Mouse (Mus musculus) ES-E14 (cell line): ENCODE measurements around the gene Ppp2r2c. TPM values are rescaled to one million over a fixed set of nuclear protein-coding genes. Genes with fewer than 3 reads are reported as not detected.

ENCODE experiments used
- DNase-seq: peaks from one replicate; pipeline ENCODE4 v3.0.0-alpha.2; 2013; ENCODE audit warnings: low read depth, low spot score
- H3K27ac ChIP-seq: 2 replicates; pipeline ENCODE4 v1.5.1; 2012; ENCODE audit warnings: low read depth, mild to moderate bottlenecking, low read length, moderate library complexity, mixed read lengths; ENCODE audit not compliant: poor library complexity, insufficient read depth, severe bottlenecking
- H3K36me3 ChIP-seq: 2 replicates; pipeline ENCODE4 v1.6.1; 2012; ENCODE audit warnings: mild to moderate bottlenecking, low read length, moderate library complexity, mixed read lengths; ENCODE audit not compliant: control insufficient read depth, poor library complexity, insufficient read depth, severe bottlenecking
- H3K4me1 ChIP-seq, 2 experiments: fragments of 150-350 bp in 1 of 2; sonication (generic) in 1 of 2; 2 replicates each; pipeline ENCODE4 v1.6.1; 2012; ENCODE audit warnings: low read length in 2 of 2, mild to moderate bottlenecking in 1 of 2, mixed read lengths in 1 of 2; ENCODE audit not compliant: control insufficient read depth in 2 of 2, insufficient read depth in 2 of 2, poor library complexity in 1 of 2
- H3K4me3 ChIP-seq, 2 experiments: fragments of 150-350 bp in 1 of 2; sonication (generic) in 1 of 2; 2 replicates each; pipeline ENCODE4 v1.5.1; 2012; ENCODE audit warnings: low read length in 2 of 2, low read depth in 1 of 2, mild to moderate bottlenecking in 1 of 2, mixed read lengths in 1 of 2; ENCODE audit not compliant: insufficient read depth in 1 of 2, poor library complexity in 1 of 2, severe bottlenecking in 1 of 2
- H3K9ac ChIP-seq: 2 replicates; pipeline ENCODE4 v1.6.1; 2012; ENCODE audit warnings: low read depth, mild to moderate bottlenecking, low read length, mixed read lengths; ENCODE audit not compliant: poor library complexity, insufficient read depth, severe bottlenecking
- H3K9me3 ChIP-seq: fragments of 150-350 bp; sonication (generic); 2 replicates; pipeline ENCODE4 v1.6.1; 2012; ENCODE audit warnings: low read depth, mild to moderate bottlenecking, low read length; ENCODE audit not compliant: control insufficient read depth, insufficient read depth
- CHD2 ChIP-seq: IDR thresholded peaks from 2 replicates; pipeline ENCODE4 v1.6.1; 2014; ENCODE audit warnings: mild to moderate bottlenecking, low read depth, low read length, inconsistent platforms
- HCFC1 ChIP-seq: IDR thresholded peaks from 2 replicates; pipeline ENCODE4 v1.6.1; 2012; ENCODE audit warnings: low read length, inconsistent platforms, borderline replicate concordance; ENCODE audit not compliant: insufficient read depth
- MAFK ChIP-seq: IDR thresholded peaks from 2 replicates; pipeline ENCODE4 v1.6.1; 2014; ENCODE audit warnings: mild to moderate bottlenecking, low read depth, low read length, inconsistent platforms; ENCODE audit not compliant: insufficient read depth
- ZC3H11A ChIP-seq: IDR thresholded peaks from 2 replicates; pipeline ENCODE4 v1.6.1; 2012; ENCODE audit warnings: low read depth, mild to moderate bottlenecking, inconsistent platforms, low read length, borderline replicate concordance
- ZNF384 ChIP-seq: IDR thresholded peaks from 2 replicates; pipeline ENCODE4 v1.6.1; 2012; ENCODE audit warnings: low read depth, low read length, inconsistent platforms
- in situ Hi-C, 2 experiments: fragments of 600-800 bp; cut with MboI; formaldehyde crosslinking; loops; one replicate each; pipeline ENCODE4 v1.15.1; 2025; ENCODE audit warnings: low sequenced_read_pairs in 2 of 2, inconsistent platforms in 1 of 2; ENCODE audit not compliant: unreplicated experiment in 2 of 2
- total RNA-seq: library from RNA; depleted of rRNA; stranded (reverse); fragments of 300-350 nt; gene quantifications from 2 replicates; pipeline ENCODE4 v1.2.3, GENCODE M21; 2012

Ppp2r2c gene
- total RNA-seq, 1 experiment: 7.3 TPM

DNA sequence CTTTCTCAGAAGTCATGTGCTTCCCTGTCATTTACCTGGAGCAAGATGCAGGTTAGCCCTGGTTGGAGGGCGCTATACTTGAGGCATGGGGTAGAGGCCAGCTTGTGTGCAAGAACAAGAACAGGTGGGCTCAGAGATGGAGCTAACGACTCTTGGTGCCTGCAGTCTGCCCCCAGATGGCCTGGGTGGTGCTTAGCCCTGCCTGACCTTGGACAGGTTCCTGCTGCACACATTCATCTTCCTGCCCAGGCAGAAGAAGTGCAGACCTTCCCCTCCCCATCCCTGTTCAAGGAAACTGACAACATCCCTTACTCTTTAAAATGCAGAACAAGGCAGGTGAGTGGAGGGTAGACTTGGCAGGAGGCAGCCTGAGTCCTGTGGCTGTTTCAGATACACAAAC lies 18.0 kb downstream of the Ppp2r2c start:
- in situ Hi-C loops: no loop called here
- DNase-seq: no peak
- H3K9ac ChIP-seq: no peak overlapping the region
- TF ChIP-seq HCFC1 (no peak), MAFK (no peak), ZC3H11A (no peak), CHD2 (no peak), ZNF384 (no peak)
- H3K4me3 ChIP-seq: no peak overlapping the region
- peaks cover 13 to 37% of the 10 kb centered on the region in 2 experiments; a peak in 3 of 4 replicates for H3K4me1 ChIP-seq
- no peaks in the 10 kb centered on the region for H3K36me3 ChIP-seq
- no peaks in the 10 kb centered on the region for H3K9me3 ChIP-seq
- H3K27ac ChIP-seq: no peak overlapping the region

DNA sequence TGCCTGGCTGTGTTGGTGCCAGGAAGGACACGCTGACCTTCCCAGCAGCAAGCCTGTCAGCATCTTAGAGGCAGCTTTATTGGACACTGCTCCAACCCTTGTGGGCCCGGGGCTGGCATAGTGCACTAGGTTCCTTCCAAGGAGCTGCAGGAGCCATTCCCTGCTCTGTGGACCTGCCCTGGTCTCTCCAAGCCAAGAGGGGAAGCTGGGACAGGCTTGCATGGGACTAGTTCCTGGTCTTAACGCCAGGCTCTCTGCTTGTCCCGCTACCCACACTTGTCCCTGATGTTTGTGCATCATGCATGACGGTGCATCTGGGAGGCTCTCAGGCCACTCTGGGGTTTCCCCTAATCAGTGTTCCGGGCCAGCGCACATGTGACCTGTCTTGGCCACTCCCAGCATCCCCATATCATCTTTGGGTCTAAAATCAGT lies 18.6 kb downstream of the Ppp2r2c start:
- Histone ChIP-seq H3K9ac (no peak overlapping the region), H3K27ac (no peak overlapping the region), H3K9me3 (no peaks in the 10 kb centered on the region), H3K36me3 (no peaks in the 10 kb centered on the region), H3K4me3 (no peak overlapping the region), H3K4me1 (peaks cover 13 to 37% of the 10 kb centered on the region in 2 experiments; a peak in 3 of 4 replicates)
- DNase-seq: no peak
- in situ Hi-C loops: no loop called here
- TF ChIP-seq CHD2 (no peak), HCFC1 (no peak), ZC3H11A (no peak), ZNF384 (no peak), MAFK (no peak)

DNA sequence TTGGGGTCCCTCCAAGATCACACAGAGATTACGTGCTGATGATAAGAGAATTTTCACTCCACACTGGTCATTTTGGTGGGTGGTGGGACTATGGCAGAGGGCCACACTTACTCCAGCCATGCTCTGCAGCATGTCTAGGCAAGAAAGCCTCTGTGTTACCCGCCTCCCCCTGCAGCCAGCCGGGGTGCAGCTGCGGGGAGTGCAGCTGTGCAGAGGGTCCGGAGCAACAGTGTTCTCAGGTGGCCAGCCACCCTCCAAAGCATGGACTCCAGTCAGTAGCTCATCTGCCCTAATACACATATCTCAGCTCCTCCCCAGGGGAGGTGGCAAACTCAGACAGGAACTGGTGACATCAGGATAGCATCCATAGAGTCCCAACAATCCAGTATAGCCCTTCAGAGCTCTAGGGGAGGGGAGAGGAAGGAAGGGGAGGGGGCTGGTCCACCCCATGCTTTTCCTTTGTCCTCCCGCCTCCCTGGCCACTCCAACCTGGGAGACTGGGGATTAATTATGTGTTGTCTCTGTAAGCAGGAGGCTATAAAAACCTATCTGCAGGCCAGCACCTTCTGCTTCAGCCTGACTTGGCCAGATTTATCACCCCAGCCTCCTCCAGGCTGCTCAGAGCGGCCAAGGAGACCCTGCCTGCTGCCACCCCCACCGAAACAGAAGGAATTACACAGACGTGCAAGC lies 19.1 kb downstream of the Ppp2r2c start:
- Histone ChIP-seq H3K9me3 (no peaks in the 10 kb centered on the region), H3K9ac (no peak overlapping the region), H3K4me3 (no peak overlapping the region), H3K27ac (no peak overlapping the region), H3K4me1 (peaks cover 13 to 37% of the 10 kb centered on the region in 2 experiments; a peak in 3 of 4 replicates), H3K36me3 (no peaks in the 10 kb centered on the region)
- in situ Hi-C loops: no loop called here
- no peak for DNase-seq
- no peak for TF ChIP-seq ZC3H11A
- TF ChIP-seq MAFK: no peak
- TF ChIP-seq HCFC1: no peak
- no peak for TF ChIP-seq CHD2
- no peak for TF ChIP-seq ZNF384

DNA sequence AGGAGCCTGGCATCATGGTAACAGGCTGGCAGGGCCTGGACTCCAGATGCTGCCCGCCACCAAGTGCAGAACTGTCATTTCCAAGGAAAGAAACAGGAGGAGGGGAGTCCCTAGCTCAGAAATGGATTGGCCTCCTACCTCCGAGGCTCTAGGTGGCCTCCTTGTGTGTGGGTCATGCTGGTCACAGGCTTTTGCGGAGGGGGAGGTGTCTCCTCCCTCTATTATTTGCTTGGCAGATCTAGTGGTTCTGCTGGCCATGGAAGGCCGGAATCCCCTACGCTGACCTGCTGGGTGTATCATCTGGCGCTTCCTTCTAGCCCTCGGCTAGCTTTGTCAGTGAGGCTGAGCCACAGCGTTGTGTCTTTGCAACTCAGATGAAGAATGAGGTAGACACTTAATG lies 20.2 kb downstream of the Ppp2r2c start:
- Histone ChIP-seq H3K36me3 (no peaks in the 10 kb centered on the region), H3K27ac (no peak overlapping the region), H3K4me3 (no peak overlapping the region), H3K4me1 (peaks cover 11 to 34% of the 10 kb centered on the region in 2 experiments; a peak in 3 of 4 replicates), H3K9me3 (no peaks in the 10 kb centered on the region), H3K9ac (no peak overlapping the region)
- in situ Hi-C loops: no loop called here
- TF ChIP-seq ZNF384: no peak
- no peak for TF ChIP-seq CHD2
- TF ChIP-seq MAFK: no peak
- no peak for TF ChIP-seq ZC3H11A
- TF ChIP-seq HCFC1: no peak
- DNase-seq: no peak
